Mouse (Mus musculus) lung, postnatal 0 days (tissue): ENCODE data around the gene Rbfox1. TPM values are rescaled to one million over a fixed set of nuclear protein-coding genes. Genes with fewer than 3 reads are reported as not detected.

Experiments used
- ATAC-seq: fragments of 200-750 bp; cut with Nextera tagmentation; 2 replicates; pipeline ENCODE4 v1.8.0; 2017; ENCODE audit warnings: moderate library complexity
- DNase-seq: peaks from one replicate; pipeline ENCODE4 v3.0.0-alpha.2; 2016; ENCODE audit warnings: low spot score
- H3K27ac ChIP-seq: fragments of 300-500 bp; sonication (generic); 2 replicates; pipeline ENCODE4 v1.5.1; 2014; ENCODE audit warnings: antibody characterized with exemption, mild to moderate bottlenecking, low read length, mixed read lengths
- H3K27me3 ChIP-seq: fragments of 300-500 bp; sonication (generic); replicated peaks from 2 replicates; pipeline ENCODE4 v1.6.1; 2014; ENCODE audit warnings: low read length, mixed read lengths; ENCODE audit not compliant: insufficient read depth
- H3K36me3 ChIP-seq: fragments of 300-500 bp; sonication (generic); 2 replicates; pipeline ENCODE4 v1.6.1; 2014; ENCODE audit warnings: low read length, mixed read lengths; ENCODE audit not compliant: insufficient read depth
- H3K4me1 ChIP-seq: fragments of 300-500 bp; sonication (generic); 2 replicates; pipeline ENCODE4 v1.6.1; 2014; ENCODE audit warnings: antibody characterized with exemption, low read depth, low read length, mixed read lengths; ENCODE audit not compliant: insufficient read depth
- H3K4me2 ChIP-seq: fragments of 300-500 bp; sonication (generic); replicated peaks from 2 replicates; pipeline ENCODE4 v1.6.1; 2014; ENCODE audit warnings: low read depth, mild to moderate bottlenecking, low read length, moderate library complexity, mixed read lengths
- H3K4me3 ChIP-seq: fragments of 300-500 bp; sonication (generic); 2 replicates; pipeline ENCODE4 v1.5.1; 2014; ENCODE audit warnings: low read depth, low read length
- H3K9ac ChIP-seq: fragments of 300-500 bp; sonication (generic); replicated peaks from 2 replicates; pipeline ENCODE4 v1.6.1; 2014; ENCODE audit warnings: low read depth, mild to moderate bottlenecking
- H3K9me3 ChIP-seq: fragments of 300-500 bp; sonication (generic); 2 replicates; pipeline ENCODE4 v1.6.1; 2016; ENCODE audit warnings: low read length, mixed read lengths
- CTCF ChIP-seq: IDR thresholded peaks from 2 replicates; pipeline ENCODE4 v1.5.1; 2016; ENCODE audit warnings: antibody characterized with exemption, mild to moderate bottlenecking
- EP300 ChIP-seq: IDR thresholded peaks from 2 replicates; pipeline ENCODE4 v1.6.1; 2016; ENCODE audit warnings: antibody characterized with exemption, mild to moderate bottlenecking, control low read depth
- WGBS: fragments of 180-500 bp; shearing (Covaris S2); extraction: QIAGEN DNeasy Blood & Tissue Kit; methylation state at CpG from one replicate; pipeline ENCODE4 v1.1.7; 2014; 5-methylcytosine and 5-hydroxymethylcytosine counted together
- polyA plus RNA-seq: library from polyadenylated mRNA; unstranded; fragments of >200 nt; fragmentation: Nextera tagmentation; extraction: Ambion mirVana; gene quantifications from 2 replicates; pipeline ENCODE4 v1.2.1, GENCODE M21; 2015

Rbfox1 gene
- polyA plus RNA-seq, 1 experiment from 2014 or later = 0.25 TPM

DNA sequence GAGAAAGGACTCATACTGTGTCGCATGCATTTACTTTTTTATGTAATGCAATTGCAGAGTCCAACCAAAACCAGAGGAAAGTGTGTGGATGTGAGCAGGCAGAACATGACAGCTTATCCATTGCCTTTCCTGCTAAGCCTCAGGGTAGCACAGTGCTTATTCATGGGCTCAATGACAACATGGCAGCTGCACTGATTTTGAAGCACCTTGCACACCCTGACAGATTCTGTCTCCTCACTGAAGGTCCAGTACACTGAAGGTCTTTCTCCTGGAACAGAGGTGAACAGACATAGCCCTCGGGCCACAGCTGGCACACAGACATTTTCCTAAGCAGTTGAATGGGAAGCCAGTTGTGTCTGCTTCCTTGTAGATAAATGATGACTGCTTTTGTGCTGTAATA lies 1254.3 kb downstream of the Rbfox1 start:
- Histone ChIP-seq H3K36me3 (no peaks in the 10 kb centered on the region), H3K4me3 (no peak overlapping the region), H3K4me1 (no peaks in the 10 kb centered on the region), H3K27me3 (no peaks in the 10 kb centered on the region), H3K4me2 (no peak overlapping the region), H3K27ac (no peak overlapping the region), H3K9ac (no peak overlapping the region), H3K9me3 (no peaks in the 10 kb centered on the region)
- WGBS = 79% methylated on average over 2 of the region's 2 CpGs
- ATAC-seq (no peak), DNase-seq (no peak)
- TF ChIP-seq CTCF (no peak), EP300 (no peak)

DNA sequence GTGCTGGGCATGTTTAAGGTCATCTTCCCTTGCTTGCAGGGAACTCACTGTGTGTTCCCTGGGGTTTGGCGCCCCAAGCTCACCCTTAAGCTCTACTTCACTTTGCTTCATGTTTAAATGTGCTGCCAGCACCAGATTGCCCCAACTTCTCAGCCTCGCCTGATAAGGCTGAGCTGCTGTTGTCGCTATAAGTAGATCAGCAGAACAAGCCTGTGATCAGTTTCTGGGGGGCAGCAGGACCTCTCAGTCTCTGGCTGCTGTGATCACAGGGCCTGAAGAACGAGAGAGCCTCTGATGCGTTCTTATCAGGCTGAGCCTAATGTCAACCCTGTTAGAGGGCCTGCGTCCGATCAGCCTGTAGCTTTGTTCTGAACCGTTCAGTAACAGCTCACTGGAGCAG lies 1255.8 kb downstream of the Rbfox1 start:
- Histone ChIP-seq H3K9me3 (no peaks in the 10 kb centered on the region), H3K4me3 (no peak overlapping the region), H3K4me2 (no peak overlapping the region), H3K36me3 (no peaks in the 10 kb centered on the region), H3K27me3 (no peaks in the 10 kb centered on the region), H3K4me1 (no peaks in the 10 kb centered on the region), H3K27ac (no peak overlapping the region), H3K9ac (no peak overlapping the region)
- ATAC-seq (no peak), DNase-seq (no peak)
- 53% methylated on average over 8 of the region's 8 CpGs for WGBS
- TF ChIP-seq EP300 (no peak), CTCF (no peak)

DNA sequence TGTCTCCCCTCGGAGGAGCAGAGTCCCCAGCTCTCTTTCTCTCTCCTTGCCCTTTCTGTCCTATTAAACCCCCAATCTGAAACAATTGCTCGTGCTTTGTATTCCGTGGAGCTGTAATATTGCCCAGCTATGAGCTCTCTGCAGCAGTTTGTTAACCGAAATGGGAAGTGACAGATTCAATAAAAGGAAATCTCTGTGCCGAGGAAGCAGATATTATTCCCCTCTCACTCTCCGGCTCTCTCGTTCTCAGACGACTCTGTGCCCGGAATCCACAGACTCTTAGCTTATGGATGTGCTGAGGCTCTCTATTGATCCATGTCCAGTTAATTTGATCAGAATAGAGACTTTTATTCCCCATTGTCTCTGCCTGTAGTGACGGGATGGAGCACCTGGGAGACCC lies 1260.3 kb downstream of the Rbfox1 start:
- DNase-seq = no peak
- H3K9ac ChIP-seq = no peak overlapping the region
- no peak for ATAC-seq
- no peaks in the 10 kb centered on the region for H3K36me3 ChIP-seq
- H3K4me3 ChIP-seq = no peak overlapping the region
- H3K4me1 ChIP-seq = no peaks in the 10 kb centered on the region
- H3K4me2 ChIP-seq = no peak overlapping the region
- TF ChIP-seq CTCF = no peak
- no peak for TF ChIP-seq EP300
- H3K9me3 ChIP-seq = no peaks in the 10 kb centered on the region
- H3K27ac ChIP-seq = no peak overlapping the region
- H3K27me3 ChIP-seq = no peaks in the 10 kb centered on the region
- 71% methylated on average over 10 of the region's 10 CpGs for WGBS

- DNase-seq (no peak), ATAC-seq (no peak)
- no peak overlapping the region for H3K4me2 ChIP-seq
- H3K4me3 ChIP-seq = no peak overlapping the region
- 47% methylated on average over 6 of the region's 6 CpGs for WGBS
- TF ChIP-seq EP300 (no peak), CTCF (no peak)
- H3K9me3 ChIP-seq = no peaks in the 10 kb centered on the region
- H3K9ac ChIP-seq = no peak overlapping the region
- no peaks in the 10 kb centered on the region for H3K27me3 ChIP-seq
- H3K27ac ChIP-seq = no peak overlapping the region
- no peaks in the 10 kb centered on the region for H3K4me1 ChIP-seq
- H3K36me3 ChIP-seq = no peaks in the 10 kb centered on the region
Observed at GRCm38 (mm10) chr16:7146454-7146853, 1261.3 kb downstream of the Rbfox1 start.

DNA sequence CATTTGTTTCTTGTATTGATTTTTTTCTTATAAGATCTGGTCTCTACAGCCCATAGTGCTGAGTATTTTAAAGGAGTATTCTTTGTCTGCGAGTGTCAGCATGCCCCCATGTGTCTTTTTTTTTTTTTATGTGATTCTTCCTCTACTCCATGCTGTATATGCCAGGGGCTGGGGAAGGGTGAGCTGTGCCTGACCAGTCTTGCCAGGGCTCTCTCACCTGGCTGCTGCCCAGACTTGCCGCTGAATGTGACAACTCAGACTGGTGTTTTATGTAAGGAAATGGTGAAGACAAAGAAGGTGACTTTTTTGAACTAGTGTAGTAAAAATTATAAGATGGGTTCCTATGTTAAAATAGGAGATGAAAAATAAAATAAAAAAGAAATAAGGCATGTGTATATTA lies 1262.7 kb downstream of the Rbfox1 start:
- TF ChIP-seq CTCF (no peak), EP300 (no peak)
- H3K27ac ChIP-seq = no peak overlapping the region
- no peaks in the 10 kb centered on the region for H3K36me3 ChIP-seq
- DNase-seq = no peak
- no peak overlapping the region for H3K4me3 ChIP-seq
- H3K27me3 ChIP-seq = no peaks in the 10 kb centered on the region
- no peaks in the 10 kb centered on the region for H3K4me1 ChIP-seq
- no peaks in the 10 kb centered on the region for H3K9me3 ChIP-seq
- WGBS = 75% methylated on average over 2 of the region's 2 CpGs
- ATAC-seq = no peak
- no peak overlapping the region for H3K4me2 ChIP-seq
- H3K9ac ChIP-seq = no peak overlapping the region

DNA sequence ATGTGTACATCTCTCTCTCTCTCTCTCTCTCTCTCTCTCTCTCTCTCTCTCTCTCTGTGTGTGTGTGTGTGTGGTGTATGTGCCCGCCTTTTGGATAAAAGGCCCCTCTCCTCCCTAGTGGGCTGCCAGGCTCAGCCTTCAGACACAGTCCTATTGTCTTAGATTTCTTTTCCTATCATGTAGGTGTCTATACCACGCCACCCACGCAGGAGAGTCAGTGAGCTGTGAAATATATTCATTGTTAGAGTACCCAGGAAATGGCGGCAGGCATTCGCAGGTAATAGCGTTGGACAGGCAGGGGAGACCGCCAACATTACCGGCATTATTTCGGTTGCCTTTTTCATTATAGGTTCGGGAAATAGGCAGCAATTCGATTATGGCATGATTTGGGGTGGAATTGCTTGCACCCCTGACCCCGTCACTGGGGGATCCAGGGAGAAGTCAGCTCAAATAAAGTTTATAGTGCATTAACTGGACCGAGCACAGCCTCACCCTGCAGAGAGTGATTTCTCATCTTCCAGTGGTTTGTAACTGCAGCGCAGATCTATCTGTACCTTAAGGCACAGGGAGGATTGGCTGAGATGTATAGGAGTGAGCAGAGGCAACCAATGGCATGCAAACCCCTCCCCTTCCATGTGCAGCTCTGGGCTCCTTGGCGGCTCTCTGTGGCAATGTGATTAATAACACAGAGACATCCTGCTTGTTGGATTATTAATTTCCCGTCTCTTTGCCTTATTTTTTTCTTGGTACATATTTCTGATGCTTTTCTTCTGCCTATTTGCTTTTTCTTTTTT lies 1264.1 kb downstream of the Rbfox1 start:
- Histone ChIP-seq H3K4me2 (no peak overlapping the region), H3K27me3 (no peaks in the 10 kb centered on the region), H3K4me3 (no peak overlapping the region), H3K9ac (no peak overlapping the region), H3K9me3 (no peaks in the 10 kb centered on the region), H3K36me3 (no peaks in the 10 kb centered on the region), H3K27ac (no peak overlapping the region), H3K4me1 (no peaks in the 10 kb centered on the region)
- WGBS = 66% methylated on average over 16 of the region's 16 CpGs
- TF ChIP-seq CTCF = no peak
- TF ChIP-seq EP300 = no peak
- DNase-seq = no peak
- ATAC-seq = no peak
